Comparison of ENCODE assay signal across 9 mouse cellular contexts in genomic region chr6:129534057-129534456, GRCm38 (mm10). TPM values are rescaled to one million over a fixed set of nuclear protein-coding genes. Genes with fewer than 3 reads are reported as not detected.
DNase-seq lines count a peak whose midpoint lies in the region; ATAC-seq and TF ChIP-seq lines count a peak whose summit lies in the region.
"Had no signal": no experiment of that assay in that cellular context is flagged by ENCODE, and none has a peak within 500 bp of the region (broad histone marks: within the 10 kb centered on the region; RNA-seq: fewer than 3 reads in every experiment).

No protein-coding gene starts in this region.

- no peaks in the 10 kb centered on the region for H3K27me3 ChIP-seq in hindbrain, embryonic 11.5 days (ENCODE audit: control insufficient read depth, insufficient read depth, low read length)
- no peaks in the 10 kb centered on the region for H3K27me3 ChIP-seq in midbrain, embryonic 12.5 days

- peak overlapping the region; percentile 99 for H3K27ac ChIP-seq in layer of hippocampus, adult 2 months
- H3K27ac ChIP-seq in hindbrain, embryonic 11.5 days (ENCODE audit: low read depth, low read length) = no peak overlapping the region
- peak overlapping the region; percentile 78; the same call in 1 of the 2 replicates for H3K27ac ChIP-seq in midbrain, embryonic 12.5 days (replicated peaks)

- no peaks in the 10 kb centered on the region for H3K4me1 ChIP-seq in hindbrain, embryonic 11.5 days (replicated peaks; ENCODE audit: control insufficient read depth, insufficient read depth, low read length)
- H3K4me1 ChIP-seq in midbrain, embryonic 12.5 days = peaks cover 17% of the 10 kb centered on the region

- TF ChIP-seq CTCF in layer of hippocampus, adult 2 months (conservative IDR thresholded peaks at IDR 0.05) = no peak

- H3K4me3 ChIP-seq in layer of hippocampus, adult 2 months = peak overlapping the region; percentile 87
- H3K4me3 ChIP-seq in hindbrain, embryonic 11.5 days (ENCODE audit: low read depth, low read length) = peak overlapping the region; percentile 63
- peak overlapping the region; percentile 72 for H3K4me3 ChIP-seq in midbrain, embryonic 12.5 days

- H3K9me3 ChIP-seq in hindbrain, embryonic 11.5 days (ENCODE audit: control insufficient read depth, low read length) = no peaks in the 10 kb centered on the region
- no peaks in the 10 kb centered on the region for H3K9me3 ChIP-seq in midbrain, embryonic 12.5 days

- H3K9ac ChIP-seq in hindbrain, embryonic 11.5 days (ENCODE audit: low read depth, low read length) = peak overlapping the region; percentile 83
- peak overlapping the region; percentile 80 for H3K9ac ChIP-seq in midbrain, embryonic 12.5 days (replicated peaks)

- H3K36me3 ChIP-seq in hindbrain, embryonic 11.5 days (ENCODE audit: control insufficient read depth, insufficient read depth, low read length) = peaks cover 2% of the 10 kb centered on the region; the same call in 1 of the 2 replicates
- H3K36me3 ChIP-seq in midbrain, embryonic 12.5 days = peaks cover 17% of the 10 kb centered on the region

- H3K4me2 ChIP-seq in hindbrain, embryonic 11.5 days (replicated peaks; ENCODE audit: low read depth, low read length) = peak overlapping the region; percentile 67
- peak overlapping the region; percentile 71 for H3K4me2 ChIP-seq in midbrain, embryonic 12.5 days (replicated peaks)

- ATAC-seq in hindbrain, embryonic 11.5 days (ENCODE audit: low FRiP score) = peak; percentile 58
- peak; percentile 64 for ATAC-seq in midbrain, embryonic 12.5 days (ENCODE audit: low FRiP score, low read depth)

- intact Hi-C loops in gastrocnemius, postnatal 36 days (cut with DNase I) = loop anchor here (5.0 to 10.0 kb wide), 2 partner anchors 689 to 772 kb away; no protein-coding TSS in a partner anchor

- WGBS in hindbrain, embryonic 11.5 days = 23% methylated on average over 9 of the region's 9 CpGs
- 16% methylated on average over 9 of the region's 9 CpGs for WGBS in midbrain, embryonic 12.5 days

- DNase-seq in layer of hippocampus, adult 2 months (ENCODE audit: low spot score in 2 of 2) = no peak
- DNase-seq in layer of hippocampus, postnatal 36 days = no peak
- DNase-seq in ES-CJ7 (ENCODE audit: low read depth, low spot score) = peak; percentile 11
- peak; percentile 38 for DNase-seq in cerebellum, adult 8-10 months
- peak; percentile 59 for DNase-seq in hindbrain, embryonic 11.5 days (ENCODE audit: low spot score)
- DNase-seq in gastrocnemius, postnatal 36 days = no peak
- DNase-seq in testis, postnatal 10 days (ENCODE audit: low spot score) = no peak

RNA-seq across cellular contexts. Expression of gene Gabarapl1, which starts 1.1 kb away (rescaled TPM):
- total RNA-seq in layer of hippocampus, adult 2 months (2021) = 100 to 1,000 TPM; 675 to 689 TPM
- total RNA-seq in layer of hippocampus, postnatal 36 days (2021) = 100 to 1,000 TPM; 613 to 662 TPM
- polyA plus RNA-seq in hindbrain, embryonic 11.5 days (2014; fragmentation: Nextera tagmentation; extraction: Ambion mirVana) = 22.7 and 26.7 TPM in 2 replicates
- 94.3 and 96.6 TPM in 2 replicates for polyA plus RNA-seq in midbrain, embryonic 12.5 days (2016; fragmentation: Nextera tagmentation; extraction: Ambion mirVana)
- 10 to 100 TPM; 38.1 to 59.3 TPM for total RNA-seq in gastrocnemius, postnatal 36 days (2021)

RNA-seq across cellular contexts. Expression of gene Tmem52b, which starts 21.7 kb away (rescaled TPM):
- total RNA-seq in layer of hippocampus, adult 2 months (2021) = not detected
- not detected for total RNA-seq in layer of hippocampus, postnatal 36 days (2021)
- polyA plus RNA-seq in hindbrain, embryonic 11.5 days (2014; fragmentation: Nextera tagmentation; extraction: Ambion mirVana) = not detected in 2 replicates
- polyA plus RNA-seq in midbrain, embryonic 12.5 days (2016; fragmentation: Nextera tagmentation; extraction: Ambion mirVana) = not detected in 2 replicates
- not detected for total RNA-seq in gastrocnemius, postnatal 36 days (2021)
- polyA plus RNA-seq: frontal cortex, adult 2 months had no signal

RNA-seq across cellular contexts. Expression of gene Olr1, which starts 27.1 kb away (rescaled TPM):
- total RNA-seq in layer of hippocampus, adult 2 months (2021) = not detected
- not detected for total RNA-seq in layer of hippocampus, postnatal 36 days (2021)
- polyA plus RNA-seq in hindbrain, embryonic 11.5 days (2014; fragmentation: Nextera tagmentation; extraction: Ambion mirVana) = 0.14 TPM in 1 of 2 replicates, not detected in the other
- 0.06 and 0.07 TPM in 2 replicates for polyA plus RNA-seq in midbrain, embryonic 12.5 days (2016; fragmentation: Nextera tagmentation; extraction: Ambion mirVana)
- total RNA-seq in gastrocnemius, postnatal 36 days (2021) = not detected

RNA-seq across cellular contexts. Expression of gene Klre1, which starts 43.6 kb away (rescaled TPM):
- total RNA-seq in layer of hippocampus, adult 2 months (2021) = not detected
- total RNA-seq in layer of hippocampus, postnatal 36 days (2021) = not detected
- 0.11 TPM in 1 of 2 replicates, not detected in the other for polyA plus RNA-seq in hindbrain, embryonic 11.5 days (2014; fragmentation: Nextera tagmentation; extraction: Ambion mirVana)
- polyA plus RNA-seq in midbrain, embryonic 12.5 days (2016; fragmentation: Nextera tagmentation; extraction: Ambion mirVana) = not detected in 2 replicates
- not detected for total RNA-seq in gastrocnemius, postnatal 36 days (2021)

RNA-seq across cellular contexts. Expression of gene Klrd1, which starts 57.5 kb away (rescaled TPM):
- not detected for total RNA-seq in layer of hippocampus, adult 2 months (2021)
- not detected for total RNA-seq in layer of hippocampus, postnatal 36 days (2021)
- polyA plus RNA-seq in hindbrain, embryonic 11.5 days (2014; fragmentation: Nextera tagmentation; extraction: Ambion mirVana) = not detected in 2 replicates
- 0.47 TPM in 1 of 2 replicates, not detected in the other for polyA plus RNA-seq in midbrain, embryonic 12.5 days (2016; fragmentation: Nextera tagmentation; extraction: Ambion mirVana)
- not detected for total RNA-seq in gastrocnemius, postnatal 36 days (2021)

Comparison
In these comparisons a context has a peak if more than half of its experiments do, and no peak if none do; other contexts are left out.
1. DNase-seq: peak in ES-CJ7 (single experiment), cerebellum, adult 8-10 months (single experiment) and hindbrain, embryonic 11.5 days (single experiment); none in layer of hippocampus, adult 2 months (0 of 2), layer of hippocampus, postnatal 36 days (0 of 2), gastrocnemius, postnatal 36 days (0 of 2) and testis, postnatal 10 days (single experiment).
2. RNA of gene Gabarapl1, which starts 1.1 kb away (total RNA-seq): 675 to 689 TPM in layer of hippocampus, adult 2 months and 613 to 662 TPM in layer of hippocampus, postnatal 36 days; 38.1 to 59.3 TPM in gastrocnemius, postnatal 36 days; every median in the first group is over 10 times any median in the second.
3. Peak in every context shown above with its lines, with median percentiles within 50 percentile points of each other: H3K4me3 ChIP-seq.